In the genomic region with DNA sequence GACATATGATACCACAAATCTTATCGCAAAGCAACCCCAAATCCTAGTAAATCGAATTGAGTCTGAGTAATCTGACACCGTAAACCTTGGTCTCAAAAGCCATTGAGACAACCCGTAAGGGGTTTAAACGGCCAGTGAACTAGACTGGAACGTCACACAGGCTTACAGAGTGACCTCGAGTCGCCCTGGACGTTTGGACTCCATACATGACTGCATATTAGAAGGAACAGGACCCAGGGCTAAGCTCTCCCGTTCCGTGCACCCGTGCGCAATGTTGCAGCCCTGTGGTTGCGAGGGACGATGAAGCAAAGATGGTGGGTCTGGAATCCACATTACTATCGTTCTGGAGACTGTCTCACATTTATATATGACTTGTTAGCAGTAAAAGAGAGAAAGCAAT, we compare ENCODE assay signal across 20 mouse cellular contexts.
"Had no signal": no experiment of that assay in that cellular context is flagged by ENCODE, and none has a peak within 500 bp of the region (broad histone marks: within the 10 kb centered on the region; RNA-seq: fewer than 3 reads in every experiment).

No protein-coding gene starts in this region.

- H3K27me3 ChIP-seq: liver, embryonic 13.5 days; neural tube, embryonic 12.5 days; neural tube, embryonic 15.5 days had no signal

- H3K36me3 ChIP-seq: liver, embryonic 13.5 days; neural tube, embryonic 12.5 days; neural tube, embryonic 15.5 days had no signal

- H3K4me1 ChIP-seq: liver, embryonic 13.5 days; neural tube, embryonic 12.5 days; neural tube, embryonic 15.5 days had no signal

- DNase-seq: kidney, adult 8-10 months; kidney, postnatal 25 days; layer of hippocampus, adult 9-11 months; liver, embryonic 13.5 days; lung, adult 2 months; lung, postnatal 14 days; lung, postnatal 4 days; midbrain, embryonic 14.5 days; right cerebral cortex, adult 18-20 months; right cerebral cortex, postnatal 14 days; right cerebral cortex, postnatal 4 days; thymus, adult 18-20 months; thymus, postnatal 36 days had no signal

- H3K27ac ChIP-seq: kidney, postnatal 0 days; layer of hippocampus, adult 2 months; liver, embryonic 13.5 days; neural tube, embryonic 12.5 days; neural tube, embryonic 15.5 days; stomach, postnatal 0 days had no signal

- H3K9me3 ChIP-seq: liver, embryonic 13.5 days; neural tube, embryonic 12.5 days; neural tube, embryonic 15.5 days had no signal

- H3K4me2 ChIP-seq: liver, embryonic 13.5 days; midbrain, embryonic 11.5 days; neural tube, embryonic 12.5 days; neural tube, embryonic 15.5 days had no signal

- H3K9ac ChIP-seq: liver, embryonic 13.5 days; neural tube, embryonic 12.5 days; neural tube, embryonic 15.5 days had no signal

- H3K4me3 ChIP-seq: layer of hippocampus, adult 2 months; liver, embryonic 13.5 days; neural tube, embryonic 12.5 days; neural tube, embryonic 15.5 days had no signal

- ATAC-seq: intestine, embryonic 16.5 days had no signal
